Mouse (Mus musculus) cerebellum, postnatal 25 days (tissue): ENCODE results near the gene Dusp13.

Experiments used
- DNase-seq, 2 experiments: peaks; one replicate each; pipeline ENCODE4 v3.0.0; 2021; ENCODE audit warnings: mixed read lengths in 2 of 2

The Dusp13 gene

DNA sequence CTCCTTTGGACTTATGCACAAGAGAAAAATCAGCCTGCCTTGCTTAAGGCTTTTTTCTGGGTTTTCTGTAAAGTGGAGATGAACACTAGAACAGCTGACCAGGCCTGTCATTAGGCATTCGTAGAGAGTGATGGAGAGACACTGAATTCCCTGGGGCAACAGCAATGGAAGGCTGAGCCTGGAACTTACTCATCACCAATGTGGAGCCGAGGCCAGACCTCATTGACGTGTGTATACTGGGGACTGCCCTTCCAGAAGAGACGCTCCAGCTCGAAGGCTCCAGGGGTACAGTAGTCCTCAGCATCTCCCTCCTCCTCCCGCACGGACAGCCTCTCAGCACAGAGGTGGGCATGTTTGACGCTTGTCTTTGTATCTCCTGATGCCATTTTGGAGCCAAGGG is 48.3 kb downstream of the Dusp13 start:
- no peak for DNase-seq

DNA sequence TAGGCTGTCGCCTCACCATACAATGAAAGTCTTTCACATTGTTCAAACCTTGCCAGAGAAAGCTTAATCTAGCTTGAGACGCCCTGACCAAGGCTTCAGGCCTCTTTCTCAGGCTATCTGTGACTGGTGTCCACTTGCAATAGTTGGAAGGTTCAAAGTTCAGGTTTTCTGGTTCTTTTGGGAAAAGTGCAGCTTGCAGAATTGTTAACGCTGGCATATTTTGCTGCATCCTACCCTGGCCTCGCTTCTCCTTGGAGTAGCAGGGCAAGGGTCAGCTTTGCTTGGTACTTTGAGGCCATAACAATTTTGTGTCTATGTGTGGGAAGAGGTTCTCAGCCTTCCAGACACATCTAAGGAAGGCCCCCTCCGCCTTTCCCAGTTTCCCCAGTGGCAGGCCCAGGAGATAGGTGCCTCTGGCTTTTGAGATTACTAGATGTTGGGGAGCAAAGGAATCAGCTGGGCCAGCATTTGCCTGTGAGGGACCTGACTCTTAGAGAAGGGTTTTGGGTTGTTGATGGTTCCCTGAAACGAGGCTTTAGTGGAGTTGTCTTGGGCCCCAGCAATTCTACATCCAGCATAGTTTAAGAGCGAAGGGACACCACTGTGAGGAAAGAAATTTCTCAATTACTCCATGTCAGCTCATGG is 54.7 kb downstream of the Dusp13 start:
- no peak for DNase-seq

DNA sequence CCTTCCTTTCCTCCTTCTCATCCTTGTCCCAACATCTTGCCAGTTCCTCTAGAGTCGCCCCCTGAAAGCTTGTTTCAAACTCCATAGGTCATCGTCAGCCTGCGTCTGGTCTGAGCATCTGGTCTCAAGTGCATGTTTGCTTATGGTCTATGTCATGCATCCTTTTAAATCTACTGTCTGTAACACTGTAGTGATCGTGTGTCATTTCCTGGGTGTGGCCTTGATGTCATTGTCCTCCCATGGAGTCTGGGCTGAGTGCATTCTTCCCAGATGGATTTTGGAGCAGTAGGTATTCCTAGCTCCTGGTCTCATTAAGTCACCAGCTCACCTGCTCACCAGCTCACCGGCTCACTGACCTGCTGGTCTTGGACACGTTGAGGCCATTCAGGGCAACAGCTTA is 56.0 kb downstream of the Dusp13 start:
- DNase-seq = no peak

DNA sequence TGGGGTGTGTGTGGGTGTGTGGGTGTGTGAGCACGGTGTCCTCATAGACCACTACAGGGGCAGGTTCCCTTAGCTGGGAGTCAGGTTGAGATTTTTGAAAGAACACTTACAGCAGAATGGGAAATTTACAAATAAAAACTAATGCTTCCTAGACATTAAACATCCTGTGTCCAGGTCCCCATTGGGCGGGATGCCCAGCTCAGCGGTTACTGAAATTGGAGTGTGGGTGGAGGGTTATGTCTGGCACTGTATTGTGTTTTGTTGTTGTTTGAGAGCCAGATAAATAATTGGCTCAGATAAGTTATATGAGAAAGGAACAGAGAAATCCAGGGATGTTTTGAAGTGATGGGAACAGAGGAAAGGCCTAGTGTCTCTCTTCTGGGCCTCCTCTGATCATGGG is 59.9 kb downstream of the Dusp13 start:
- DNase-seq = no peak

DNA sequence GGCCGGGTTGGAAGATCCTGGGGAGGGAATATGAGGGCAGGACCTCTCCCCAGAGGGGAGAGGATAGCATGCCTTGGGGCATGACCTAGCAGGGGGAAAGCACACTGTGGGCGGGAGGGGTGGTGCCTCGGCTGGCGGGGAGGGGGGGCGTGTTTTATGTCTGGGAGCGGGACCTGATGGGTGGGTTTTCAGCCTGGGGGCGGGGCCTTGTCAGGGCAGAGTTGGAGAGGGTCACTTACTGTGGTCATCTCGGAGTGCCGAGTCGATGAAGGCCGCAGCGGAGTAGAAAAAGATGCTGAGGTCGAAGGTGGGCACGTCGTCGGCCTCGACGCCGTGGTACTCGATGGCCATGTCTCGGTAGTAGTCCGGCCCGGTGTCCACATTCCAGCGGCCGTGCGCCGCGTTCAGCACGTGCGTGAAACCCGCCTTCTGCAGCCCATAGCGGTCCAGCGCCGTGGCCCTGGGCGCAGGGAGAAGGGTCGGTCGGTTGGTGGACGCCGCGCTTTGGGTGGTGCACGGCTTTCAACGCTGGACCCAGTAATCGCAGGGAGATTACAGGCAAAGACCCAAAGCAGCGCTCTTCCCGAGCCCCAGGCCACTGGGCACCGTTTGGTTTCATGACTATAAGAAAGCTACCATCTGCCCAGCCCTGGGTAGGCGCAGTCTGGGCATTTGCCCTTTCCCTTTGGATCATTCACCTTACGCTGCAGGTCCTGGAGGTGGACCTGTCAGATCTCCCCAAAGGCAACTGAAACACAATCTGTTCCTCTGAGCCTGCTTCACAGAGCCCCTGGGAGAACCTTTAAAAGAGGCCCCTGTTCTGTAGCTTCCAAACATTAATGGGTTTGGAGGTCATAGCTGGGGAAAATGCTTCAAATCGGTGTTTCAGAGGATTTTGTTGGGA is 64.4 kb downstream of the Dusp13 start:
- no peak for DNase-seq

DNA sequence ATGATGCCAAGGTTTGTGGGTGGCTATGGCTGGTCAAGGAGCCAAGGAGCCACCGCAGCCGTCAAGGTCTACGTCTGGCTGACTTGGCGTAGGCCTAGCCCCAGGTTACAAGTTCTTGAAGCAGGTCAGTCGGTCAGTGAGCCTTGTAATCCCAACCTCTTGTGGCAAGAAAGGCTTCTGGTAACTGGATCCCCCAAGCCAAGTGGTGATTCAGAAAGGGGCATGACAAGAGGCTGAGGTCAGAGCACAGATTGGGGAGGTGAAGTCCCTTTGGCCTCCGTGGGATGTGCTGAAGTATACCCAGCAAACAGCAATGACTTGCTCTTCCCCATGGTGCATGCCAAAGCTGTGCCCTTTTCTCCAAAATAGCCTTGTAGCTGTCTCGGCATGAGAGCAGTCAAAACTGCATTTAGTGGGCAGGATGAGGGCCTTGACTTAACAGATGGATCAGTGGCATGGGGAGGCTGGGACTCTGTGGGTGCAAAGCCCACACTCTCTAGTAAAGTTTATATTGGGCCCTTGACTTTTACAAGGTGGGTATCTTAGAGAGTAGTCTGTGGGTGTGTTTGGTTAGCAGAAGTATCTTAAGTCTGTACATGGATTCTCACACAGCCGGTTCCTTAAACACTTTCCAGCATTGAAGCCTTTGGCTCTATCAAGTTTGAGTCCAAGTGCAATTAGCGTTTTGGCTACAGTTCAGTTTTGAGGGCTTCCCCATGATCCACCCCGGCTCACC is 65.4 kb downstream of the Dusp13 start:
- DNase-seq = no peak

DNA sequence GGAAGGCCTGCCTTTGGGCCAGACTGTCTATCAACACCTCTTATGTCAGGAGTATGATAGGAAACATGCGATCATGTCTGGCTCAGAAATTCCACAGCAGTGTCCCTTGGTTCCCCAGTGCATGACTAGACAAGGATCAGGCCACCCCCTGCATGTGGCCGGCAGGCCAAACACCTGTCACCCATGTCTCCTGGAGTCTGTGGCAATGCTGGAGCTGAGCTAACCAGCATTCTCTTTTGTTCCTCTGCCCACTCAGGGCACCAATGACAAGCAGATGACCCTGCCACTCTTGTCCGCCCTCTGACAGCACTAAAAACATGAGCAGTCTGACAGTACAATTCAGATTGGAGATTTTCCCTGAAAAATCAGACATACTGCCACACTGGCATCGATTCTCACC is 67.1 kb downstream of the Dusp13 start:
- no peak for DNase-seq
